Mouse (Mus musculus): Measurements from ENCODE around the gene Fam186a. TPM values are rescaled to one million over a fixed set of nuclear protein-coding genes. Genes with fewer than 3 reads are reported as not detected.
"Not testable (repeated sequence)": the region's sequence is repeated elsewhere in the genome, so short reads cannot be mapped to it uniquely, and the experiment has no call there.

The Fam186a gene
- polyA plus RNA-seq, 1 experiment: not detected

DNA sequence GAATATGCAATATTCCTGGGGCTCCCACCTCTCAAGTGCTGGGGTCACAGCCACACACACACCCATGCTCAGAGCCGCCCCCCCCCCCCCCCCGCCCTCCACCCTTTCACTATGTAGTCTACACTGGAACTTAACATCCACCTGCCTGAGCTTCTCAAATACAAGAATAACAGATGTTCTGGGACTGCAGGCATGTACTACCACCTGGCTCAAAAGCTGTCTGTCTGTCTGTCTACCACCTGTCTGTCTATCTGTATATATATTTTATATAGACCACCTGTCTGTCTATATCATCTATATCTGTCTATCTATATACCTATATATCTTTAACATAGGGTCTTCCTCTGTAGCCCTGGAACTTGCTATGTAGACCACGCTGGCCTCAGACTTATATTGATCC is 75.5 kb downstream of the Fam186a start:
- Histone ChIP-seq H3K27me3 (ENCODE audit: control insufficient read depth, insufficient read depth, insufficient read length) (no peaks in the 10 kb centered on the region), H3ac (ENCODE audit: control insufficient read depth, insufficient read length, low read depth) (no peak overlapping the region), H3K36me3 (ENCODE audit: control insufficient read depth, insufficient read depth) (no peaks in the 10 kb centered on the region), H3K4me3 (ENCODE audit: insufficient read depth, poor library complexity, severe bottlenecking) (no peak overlapping the region), H3K79me3 (ENCODE audit: low read depth) (no peaks in the 10 kb centered on the region), H3K79me2 (ENCODE audit: control insufficient read depth, insufficient read depth) (no peaks in the 10 kb centered on the region)
- TF ChIP-seq FOSL1 (IDR thresholded peaks at IDR 0.05; ENCODE audit: insufficient read depth, low read length, poor library complexity, severe bottlenecking) (no peak), CTCF (IDR thresholded peaks at IDR 0.05; ENCODE audit: control insufficient read depth, insufficient read depth, insufficient read length) (no peak), MYOD1 (IDR thresholded peaks at IDR 0.05; ENCODE audit: control insufficient read depth, insufficient read length, low read depth) (no peak), MAX (IDR thresholded peaks at IDR 0.05) (no peak)

- Histone ChIP-seq H3ac (ENCODE audit: control insufficient read depth, insufficient read length, low read depth) (no peak overlapping the region), H3K79me2 (ENCODE audit: control insufficient read depth, insufficient read depth) (no peaks in the 10 kb centered on the region), H3K79me3 (ENCODE audit: low read depth) (no peaks in the 10 kb centered on the region), H3K4me3 (ENCODE audit: insufficient read depth, poor library complexity, severe bottlenecking) (no peak overlapping the region), H3K36me3 (ENCODE audit: control insufficient read depth, insufficient read depth) (no peaks in the 10 kb centered on the region), H3K27me3 (ENCODE audit: control insufficient read depth, insufficient read depth, insufficient read length) (no peaks in the 10 kb centered on the region)
- TF ChIP-seq USF1 (IDR thresholded peaks at IDR 0.05; ENCODE audit: low read depth) (no peak), MYOD1 (IDR thresholded peaks at IDR 0.05; ENCODE audit: control insufficient read depth, insufficient read length, low read depth) (no peak)
Observed at GRCm38 (mm10) chr15:99890412-99891236, 76.2 kb downstream of the Fam186a start.

- Histone ChIP-seq H3K79me3 (ENCODE audit: low read depth) (no peaks in the 10 kb centered on the region), H3K4me3 (ENCODE audit: insufficient read depth, poor library complexity, severe bottlenecking) (no peak overlapping the region), H3ac (ENCODE audit: control insufficient read depth, insufficient read length, low read depth) (no peak overlapping the region), H3K36me3 (ENCODE audit: control insufficient read depth, insufficient read depth) (no peaks in the 10 kb centered on the region), H3K79me2 (ENCODE audit: control insufficient read depth, insufficient read depth) (no peaks in the 10 kb centered on the region), H3K27me3 (ENCODE audit: control insufficient read depth, insufficient read depth, insufficient read length) (no peaks in the 10 kb centered on the region)
- TF ChIP-seq MYOG (IDR thresholded peaks at IDR 0.05; ENCODE audit: control insufficient read depth, extremely low read depth, insufficient read length): no peak
- no peak for TF ChIP-seq FOSL1 (IDR thresholded peaks at IDR 0.05; ENCODE audit: insufficient read depth, low read length, poor library complexity, severe bottlenecking)
- no peak for TF ChIP-seq MAX (IDR thresholded peaks at IDR 0.05)
- TF ChIP-seq CEBPB (IDR thresholded peaks at IDR 0.05; ENCODE audit: low read depth): no peak
- TF ChIP-seq USF1 (IDR thresholded peaks at IDR 0.05; ENCODE audit: low read depth): no peak
- TF ChIP-seq CTCF (IDR thresholded peaks at IDR 0.05; ENCODE audit: control insufficient read depth, insufficient read depth, insufficient read length): no peak
- no peak for TF ChIP-seq MYOD1 (IDR thresholded peaks at IDR 0.05; ENCODE audit: control insufficient read depth, insufficient read length, low read depth)
Observed at GRCm38 (mm10) chr15:99889275-99889874, 77.5 kb downstream of the Fam186a start.

GRCm38 (mm10) chr15:99887130-99887529 is 79.7 kb downstream of the Fam186a start:
- H3K27me3 ChIP-seq (ENCODE audit: control insufficient read depth, insufficient read depth, insufficient read length); H3K79me2 ChIP-seq (ENCODE audit: control insufficient read depth, insufficient read depth); H3ac ChIP-seq (ENCODE audit: control insufficient read depth, insufficient read length, low read depth): not testable (repeated sequence)

DNA sequence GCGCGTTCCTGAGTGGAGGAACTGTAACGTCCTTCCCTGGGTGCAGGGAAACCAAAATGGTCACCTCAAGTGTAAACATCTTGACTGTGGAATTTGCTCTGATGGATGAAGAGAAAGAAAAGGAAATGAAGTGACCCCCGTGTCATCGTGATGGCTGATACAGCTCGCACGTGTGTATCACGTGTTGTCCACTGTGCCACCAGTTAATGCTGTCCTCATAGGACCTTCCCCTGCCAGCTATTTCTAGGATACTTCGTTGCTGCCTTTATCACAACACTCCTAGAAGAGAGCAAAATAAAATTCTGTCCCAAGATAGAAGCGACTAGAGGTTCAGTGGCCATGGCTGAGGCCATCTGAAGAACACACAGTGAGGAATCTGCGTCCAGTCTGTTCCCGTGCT is 82.8 kb downstream of the Fam186a start:
- Histone ChIP-seq H3K79me2 (ENCODE audit: control insufficient read depth, insufficient read depth) (no peaks in the 10 kb centered on the region), H3K36me3 (ENCODE audit: control insufficient read depth, insufficient read depth) (no peaks in the 10 kb centered on the region), H3K4me3 (ENCODE audit: insufficient read depth, poor library complexity, severe bottlenecking) (no peak overlapping the region), H3K27me3 (ENCODE audit: control insufficient read depth, insufficient read depth, insufficient read length) (no peaks in the 10 kb centered on the region), H3K79me3 (ENCODE audit: low read depth) (no peaks in the 10 kb centered on the region), H3ac (ENCODE audit: control insufficient read depth, insufficient read length, low read depth) (no peak overlapping the region)
- TF ChIP-seq MYOD1 (IDR thresholded peaks at IDR 0.05; ENCODE audit: control insufficient read depth, insufficient read length, low read depth): no peak

More at GRCm38 (mm10) chr15:99887130-99887529, 79.7 kb downstream of the Fam186a start:
- not testable (repeated sequence) for H3K4me3 ChIP-seq (ENCODE audit: insufficient read depth, poor library complexity, severe bottlenecking); H3K36me3 ChIP-seq (ENCODE audit: control insufficient read depth, insufficient read depth); H3K79me3 ChIP-seq (ENCODE audit: low read depth)

- Histone ChIP-seq H3K79me2 (ENCODE audit: control insufficient read depth, insufficient read depth) (no peaks in the 10 kb centered on the region), H3K27me3 (ENCODE audit: control insufficient read depth, insufficient read depth, insufficient read length) (no peaks in the 10 kb centered on the region), H3ac (ENCODE audit: control insufficient read depth, insufficient read length, low read depth) (no peak overlapping the region), H3K4me3 (ENCODE audit: insufficient read depth, poor library complexity, severe bottlenecking) (no peak overlapping the region), H3K36me3 (ENCODE audit: control insufficient read depth, insufficient read depth) (no peaks in the 10 kb centered on the region), H3K79me3 (ENCODE audit: low read depth) (no peaks in the 10 kb centered on the region)
- TF ChIP-seq CTCF (IDR thresholded peaks at IDR 0.05; ENCODE audit: control insufficient read depth, insufficient read depth, insufficient read length) (no peak), CEBPB (IDR thresholded peaks at IDR 0.05; ENCODE audit: low read depth) (no peak), MAX (IDR thresholded peaks at IDR 0.05) (no peak), FOSL1 (IDR thresholded peaks at IDR 0.05; ENCODE audit: insufficient read depth, low read length, poor library complexity, severe bottlenecking) (no peak), MYOG (IDR thresholded peaks at IDR 0.05; ENCODE audit: control insufficient read depth, extremely low read depth, insufficient read length) (no peak), USF1 (IDR thresholded peaks at IDR 0.05; ENCODE audit: low read depth) (no peak)
Observed at GRCm38 (mm10) chr15:99878541-99878940, 88.3 kb downstream of the Fam186a start.
